Mouse (Mus musculus) left cerebral cortex, adult 18-20 months (tissue): ENCODE measurements at regions not wholly inside any gene's neighbourhood (a gene's known extent, or its start where the extent isn't known, plus 50 kb on each side); places are given as distances from the start of the nearest gene placed in this dataset.
"Not testable (repeated sequence)": the region's sequence is repeated elsewhere in the genome, so short reads cannot be mapped to it uniquely, and the experiment has no call there.

ENCODE experiments used
- DNase-seq, 2 experiments: peaks; one replicate each; pipeline ENCODE4 v3.0.0; 2021 to 2022; ENCODE audit warnings: low spot score in 2 of 2, mixed read lengths in 1 of 2

DNA sequence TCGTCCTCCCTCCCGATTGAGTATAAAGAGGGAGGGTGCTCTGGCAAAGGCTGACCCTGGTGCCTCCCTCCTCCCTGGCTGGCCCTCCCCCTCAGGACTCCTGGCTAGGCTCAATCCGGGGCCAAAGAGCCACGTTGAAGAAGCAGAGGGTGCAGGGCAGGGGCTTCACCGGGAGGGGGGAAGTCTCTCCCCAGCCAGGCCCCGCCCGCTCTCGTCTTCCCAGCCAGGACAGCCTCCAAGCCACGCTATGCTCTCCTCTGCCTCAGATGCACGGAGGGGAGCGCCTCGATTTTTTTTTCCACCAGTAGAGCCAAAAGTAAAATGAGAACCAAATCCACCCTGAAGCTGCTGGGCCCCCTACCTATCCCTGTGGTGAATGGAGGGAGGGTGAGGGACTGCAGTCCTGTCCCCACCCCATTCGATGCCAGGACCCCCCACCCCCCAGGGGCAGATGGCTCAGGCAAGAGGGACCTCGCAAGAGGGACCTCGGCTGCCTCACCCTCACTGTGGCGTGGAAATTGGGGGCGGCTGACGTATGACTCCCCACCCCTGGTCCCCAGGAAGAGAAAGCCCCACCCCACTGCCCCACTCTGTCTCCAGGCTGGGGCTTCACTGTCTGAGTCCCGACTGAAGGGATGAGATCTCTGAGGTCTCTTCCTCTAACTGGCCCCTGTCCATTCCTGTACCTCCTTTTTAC is 53.2 kb upstream of the Col1a1 start:
- no peak for DNase-seq

DNA sequence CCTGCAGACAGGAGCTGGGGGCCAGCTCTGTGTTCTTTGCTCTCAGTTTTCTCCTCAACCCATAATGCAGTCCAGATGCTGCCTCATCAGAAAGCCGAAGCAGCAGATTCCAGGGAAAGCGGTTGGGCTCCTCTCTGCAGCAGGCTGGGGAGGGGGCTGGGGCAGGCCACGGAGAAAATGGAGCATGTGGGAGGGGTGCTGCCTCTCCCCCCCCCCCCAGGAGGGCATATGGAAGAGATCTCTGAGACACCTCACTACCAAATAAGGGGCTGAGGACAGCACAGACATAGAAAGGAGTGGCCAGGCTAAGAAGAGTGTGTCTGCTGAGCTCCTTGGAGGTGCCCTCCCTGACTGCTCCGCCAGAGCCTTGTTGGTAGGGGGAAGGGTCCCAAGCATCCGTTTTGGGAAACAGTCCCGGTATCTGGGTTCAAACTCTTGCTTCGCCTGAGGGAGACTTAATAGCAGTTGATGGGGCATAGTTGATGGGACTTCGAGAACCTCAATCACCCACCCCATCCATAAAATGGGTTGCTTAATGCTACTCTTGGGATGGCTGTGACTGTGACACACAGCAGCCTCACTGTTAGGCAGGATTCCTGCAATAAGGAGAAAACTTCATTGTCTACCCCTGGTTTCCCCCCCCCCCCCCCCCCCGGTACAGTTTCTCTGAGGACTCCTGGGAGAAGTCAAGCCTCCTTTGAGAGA is 53.9 kb upstream of the Col1a1 start:
- no peak for DNase-seq

DNA sequence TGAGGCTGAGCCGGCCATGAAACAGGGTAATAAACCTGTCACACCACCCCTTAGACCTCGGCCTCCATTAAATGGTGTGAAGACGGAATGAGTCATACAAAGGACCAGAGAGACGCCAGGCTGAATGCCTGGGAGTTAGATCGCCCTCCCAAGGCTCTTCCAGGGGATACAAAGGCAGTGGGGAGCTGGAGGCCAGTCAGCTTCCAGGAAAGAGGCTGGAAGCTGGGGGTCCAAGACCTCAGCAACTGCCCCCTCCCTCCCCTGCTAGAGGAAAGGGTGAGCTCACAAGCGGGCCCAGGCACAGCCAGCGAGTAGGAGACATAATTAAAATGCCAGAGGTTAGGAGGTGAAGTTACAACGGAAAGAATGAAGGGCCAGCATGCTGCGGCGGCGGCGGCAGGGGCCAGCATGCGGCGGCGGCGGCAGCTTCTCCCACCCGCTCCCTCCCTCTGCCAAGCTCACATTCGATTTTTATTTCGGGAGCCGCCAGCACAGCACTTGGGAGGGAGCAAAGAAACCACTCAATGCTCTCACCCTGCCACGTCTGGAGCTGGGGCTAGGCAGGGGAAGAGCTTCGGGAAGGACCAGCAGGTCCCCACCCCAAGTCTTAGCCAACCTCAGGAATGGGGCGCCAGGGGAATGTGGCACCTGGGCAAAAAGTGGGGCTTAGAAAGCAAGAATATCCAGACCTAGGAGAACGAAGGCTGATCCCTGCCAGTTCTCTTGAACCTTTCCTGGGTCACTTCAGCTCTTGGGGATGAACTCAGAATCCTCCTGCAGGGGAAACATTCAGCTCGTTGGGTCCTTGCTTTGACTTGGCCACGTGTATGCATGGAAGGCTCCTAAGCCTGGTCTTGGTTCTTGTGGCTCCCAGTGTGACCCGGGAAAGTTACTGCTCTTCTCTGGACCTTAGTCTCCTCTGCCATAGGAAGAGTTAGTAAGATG is 54.9 kb upstream of the Col1a1 start:
- DNase-seq, result no peak

DNA sequence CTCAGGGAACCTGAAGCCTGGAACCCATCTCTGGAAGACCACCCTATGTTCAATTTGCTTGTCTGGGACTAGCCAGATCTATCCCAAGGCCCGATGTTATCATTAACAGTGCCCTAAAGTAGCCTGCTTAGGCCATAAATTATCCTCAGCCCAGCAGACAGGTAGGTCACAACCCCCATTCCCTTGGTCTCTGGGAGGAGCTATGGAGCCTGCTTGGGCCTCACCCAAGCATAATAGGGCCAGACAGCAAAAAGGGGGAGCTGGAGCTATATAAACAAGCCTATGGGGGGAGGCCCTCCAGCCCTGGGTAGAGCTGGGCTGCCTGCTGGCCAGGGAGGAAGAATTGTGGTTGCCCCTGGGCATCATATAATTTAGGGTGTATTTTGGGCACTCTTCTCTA is 59.3 kb upstream of the Col1a1 start:
- DNase-seq, result no peak

DNA sequence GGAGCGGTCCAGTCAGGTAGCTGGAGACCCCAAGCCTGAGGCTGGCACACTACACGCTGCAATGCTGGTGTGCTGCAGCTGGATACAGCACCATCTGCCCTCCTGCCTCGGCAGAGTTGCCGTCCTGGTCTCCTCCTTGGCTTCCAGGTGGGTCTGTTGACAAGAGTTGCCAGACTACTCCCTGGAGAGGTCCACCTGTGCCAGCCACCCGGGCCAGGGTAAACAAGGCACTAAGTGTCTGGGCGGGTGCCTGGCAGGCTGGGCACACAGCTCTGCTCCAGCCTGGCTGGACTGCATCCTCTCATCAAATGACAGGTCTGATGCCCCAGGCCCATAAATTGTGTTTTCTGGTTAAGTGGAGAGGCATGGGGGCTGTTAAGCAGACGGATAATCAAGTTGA is 61.0 kb upstream of the Col1a1 start:
- DNase-seq, result no peak

DNA sequence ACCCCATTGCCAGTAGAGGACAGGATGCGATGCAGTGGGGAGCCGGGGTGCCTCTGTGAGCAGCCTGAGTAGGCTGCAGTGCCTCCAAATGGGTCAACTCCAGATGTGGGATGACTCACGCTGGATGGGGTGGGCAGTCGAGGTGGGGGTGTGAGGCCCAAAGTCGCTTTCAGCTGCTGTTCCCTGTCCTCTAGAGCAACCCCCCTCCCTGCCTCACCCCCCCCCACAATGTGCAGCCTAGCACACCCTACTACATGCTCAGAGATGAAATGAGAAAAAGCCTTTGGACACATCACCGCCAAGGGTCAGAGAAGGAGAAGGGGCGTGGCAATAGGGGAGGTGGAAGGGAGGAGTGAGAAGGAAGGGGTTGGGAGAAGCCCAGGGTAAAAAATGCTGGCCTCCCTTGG is 61.9 kb upstream of the Col1a1 start:
- no peak for DNase-seq

DNA sequence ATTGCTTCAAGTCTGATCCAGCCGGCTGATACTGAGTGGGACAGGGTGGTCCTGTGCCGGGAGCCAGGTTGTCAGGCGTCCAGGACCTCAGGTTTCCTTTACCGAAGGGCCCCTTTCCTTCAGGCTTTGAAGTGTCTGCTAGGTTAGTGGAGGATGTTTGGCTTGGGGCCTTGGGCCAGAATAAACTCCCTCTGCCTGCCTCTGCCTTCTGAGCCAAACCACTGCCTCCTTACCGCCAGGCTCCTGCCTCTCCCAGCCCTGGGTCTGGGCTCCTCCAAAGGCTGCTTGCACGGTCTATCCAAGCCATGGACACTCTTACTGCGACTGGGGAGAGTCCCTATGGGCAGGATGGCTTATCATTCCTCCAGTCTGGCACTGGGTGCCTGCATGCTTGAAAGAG is 62.3 kb upstream of the Col1a1 start:
- no peak for DNase-seq

DNA sequence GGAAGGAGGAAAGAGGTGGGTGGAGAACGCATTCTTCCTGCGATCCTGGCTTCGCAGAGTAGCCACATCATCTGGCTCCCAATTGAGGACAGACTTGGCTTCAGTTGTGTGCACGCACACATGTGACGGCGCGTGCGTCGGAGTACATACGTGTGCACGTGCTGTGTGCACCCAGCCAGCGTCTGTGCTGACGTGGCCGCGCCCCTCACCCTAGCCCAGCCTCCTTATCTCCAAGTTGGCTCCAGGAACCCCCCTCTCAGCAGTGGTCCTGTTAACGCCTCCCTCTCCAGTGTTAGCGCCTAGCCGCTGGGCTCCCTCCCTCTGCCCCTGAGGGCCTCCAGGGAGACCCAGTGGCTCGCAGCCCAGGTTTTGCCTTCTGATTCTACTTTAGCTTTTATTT is 63.1 kb upstream of the Col1a1 start:
- peak; percentile 30 for DNase-seq

DNA sequence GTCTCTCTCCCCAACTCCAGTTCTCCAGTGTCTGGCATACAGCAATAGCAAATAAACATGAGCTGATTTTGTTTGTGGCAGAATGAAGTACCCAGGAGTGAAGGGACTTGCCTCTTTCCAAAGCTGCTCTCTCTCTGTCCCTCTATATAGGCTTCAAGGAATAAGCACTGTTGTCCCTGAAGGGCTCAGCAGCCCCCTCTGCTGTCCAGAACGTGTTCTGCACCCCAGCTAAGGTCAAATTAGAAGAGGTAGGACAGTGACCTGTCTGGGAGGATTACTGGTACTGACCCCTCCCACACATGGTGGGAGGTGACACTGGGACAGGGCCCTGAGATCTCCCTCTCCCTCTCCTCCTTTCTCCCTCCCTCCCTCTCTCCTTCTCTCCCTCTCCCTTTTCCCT is 65.7 kb upstream of the Col1a1 start:
- peak; percentile 36 to 60 for DNase-seq

DNA sequence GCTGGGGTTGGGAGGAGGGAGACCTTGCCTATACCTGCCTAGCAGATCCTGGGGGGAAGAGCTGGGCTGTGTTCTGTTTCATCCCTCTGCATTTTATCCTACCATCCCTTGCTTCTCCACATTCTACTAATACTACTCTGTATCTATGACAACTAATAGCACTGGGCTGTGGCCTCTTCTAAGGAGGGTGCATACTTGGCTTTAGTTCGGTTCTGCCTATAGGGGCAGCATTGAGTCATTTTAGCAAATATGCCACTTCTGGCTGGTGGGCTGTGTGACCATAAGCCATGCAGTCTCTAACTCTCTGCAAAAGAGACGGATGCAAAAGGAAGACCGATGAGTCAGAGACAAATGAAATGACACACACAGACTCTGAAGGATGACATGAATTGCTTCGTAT is 66.2 kb upstream of the Col1a1 start:
- not testable (repeated sequence) for DNase-seq

DNA sequence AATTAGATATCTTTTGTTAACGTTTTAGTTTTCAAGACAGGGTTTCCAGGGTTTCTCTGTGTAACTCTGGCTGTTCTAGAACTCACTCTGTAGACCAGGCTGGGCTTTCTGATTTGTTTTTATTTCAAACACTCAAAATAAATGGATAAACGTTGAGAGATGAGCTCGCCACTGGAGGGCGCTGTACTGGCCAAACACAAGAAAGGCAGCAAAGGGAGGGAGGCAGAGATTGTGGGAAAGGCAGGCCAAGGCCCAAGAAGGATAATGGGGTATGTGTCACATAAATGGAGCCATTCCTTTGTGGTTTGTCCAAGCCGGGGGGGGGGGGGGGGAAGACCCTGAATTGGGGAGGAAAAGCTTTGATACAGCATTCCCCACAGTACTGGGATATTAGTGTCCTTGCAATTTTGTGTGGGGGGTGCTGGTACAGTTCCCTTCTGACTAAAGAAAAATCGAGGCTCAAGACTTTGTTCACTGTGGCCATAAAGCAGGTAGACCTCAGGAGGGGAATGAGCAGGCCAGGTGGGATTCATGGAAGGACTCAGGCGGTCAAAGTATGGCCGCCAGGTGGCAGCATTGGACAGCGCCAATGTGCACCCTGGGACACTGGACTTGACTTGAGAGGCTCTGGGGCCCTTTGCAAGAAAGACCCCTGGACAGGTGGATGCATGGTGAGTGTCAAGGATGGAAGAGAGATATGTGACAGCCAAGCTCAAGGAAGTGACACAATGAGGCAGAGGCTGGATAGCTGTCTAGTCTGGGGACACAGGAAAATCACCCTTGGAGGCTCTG is 69.7 kb upstream of the Col1a1 start:
- DNase-seq, result peak; percentile 63 to 79

DNA sequence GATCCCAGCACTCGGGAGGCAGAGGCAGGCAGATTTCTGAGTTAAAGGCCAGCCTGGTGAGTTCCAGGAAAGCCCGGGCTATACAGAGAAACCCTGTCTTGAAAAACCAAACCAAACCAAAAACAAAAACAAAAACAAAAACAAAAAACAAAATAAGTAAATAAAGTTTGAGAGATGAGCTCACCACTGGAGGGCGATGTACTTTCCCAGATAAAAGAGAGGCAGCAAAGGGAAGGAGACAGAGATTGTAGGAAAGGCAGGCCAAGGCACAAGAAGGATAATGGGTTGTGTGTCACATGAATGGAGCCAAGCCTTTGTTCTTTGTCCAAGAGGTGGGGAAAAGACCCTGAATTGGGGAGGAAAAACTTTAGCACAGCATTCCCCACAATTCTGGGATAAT is 67.6 kb upstream of the Tmem92 start:
- DNase-seq, result no peak

DNA sequence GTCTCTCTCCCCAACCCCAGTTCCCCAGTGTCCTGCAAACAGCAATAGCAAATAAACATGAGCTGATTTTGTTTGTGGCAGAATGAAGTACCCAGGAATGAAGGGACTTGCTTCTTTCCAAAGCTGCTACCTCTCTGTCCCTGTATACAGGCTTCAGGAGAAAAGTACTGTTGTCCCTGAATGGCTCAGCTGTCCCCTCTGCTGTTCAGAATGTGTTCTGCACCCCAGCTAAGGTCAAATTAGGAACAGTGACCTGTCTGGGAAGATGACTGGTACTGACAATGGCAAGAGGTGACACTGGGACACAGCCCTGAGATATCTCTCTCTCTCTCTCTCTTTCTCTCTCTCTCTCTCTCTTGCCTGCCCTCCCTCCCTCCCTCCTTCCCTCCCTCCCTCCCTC is 56.6 kb upstream of the Tmem92 start:
- no peak for DNase-seq

DNA sequence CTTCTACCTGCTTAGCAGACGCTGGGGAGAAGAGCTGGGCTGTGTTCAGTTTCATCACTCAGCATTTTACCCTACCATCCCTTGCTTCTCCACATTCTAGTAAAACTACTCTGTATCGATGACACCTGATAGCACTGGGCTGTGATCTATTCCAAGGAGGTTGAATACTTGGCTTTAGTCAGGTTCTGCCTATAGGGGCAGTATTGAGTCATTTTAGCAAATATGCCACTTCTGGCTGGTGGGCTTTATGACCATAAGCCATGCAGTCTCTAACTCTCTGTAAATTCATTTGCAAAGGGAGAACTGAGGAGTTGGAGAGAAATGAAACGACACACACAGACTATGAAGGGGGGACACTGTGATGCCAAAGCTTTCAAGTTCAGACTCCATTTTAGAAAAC is 55.6 kb upstream of the Tmem92 start:
- DNase-seq, result no peak

DNA sequence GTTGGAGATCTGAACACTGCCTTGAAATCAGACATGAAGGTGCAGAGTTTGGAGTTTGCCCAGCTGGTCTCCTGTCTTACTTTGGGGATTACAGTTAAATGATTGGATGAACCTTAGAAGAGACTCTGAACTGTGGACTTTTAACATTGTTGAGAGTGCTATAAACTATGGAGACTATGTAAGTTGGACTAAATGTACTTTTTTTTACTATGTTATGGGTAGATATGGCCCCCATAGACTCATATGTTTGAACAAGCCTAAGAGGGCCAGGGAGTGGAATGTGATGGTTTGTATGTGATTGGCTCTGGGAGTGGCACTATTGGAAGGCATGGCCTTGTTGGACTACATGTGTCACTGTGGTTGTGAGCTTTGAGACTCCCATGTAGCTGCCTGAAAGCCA is 53.8 kb upstream of the Tmem92 start:
- DNase-seq, result no peak

DNA sequence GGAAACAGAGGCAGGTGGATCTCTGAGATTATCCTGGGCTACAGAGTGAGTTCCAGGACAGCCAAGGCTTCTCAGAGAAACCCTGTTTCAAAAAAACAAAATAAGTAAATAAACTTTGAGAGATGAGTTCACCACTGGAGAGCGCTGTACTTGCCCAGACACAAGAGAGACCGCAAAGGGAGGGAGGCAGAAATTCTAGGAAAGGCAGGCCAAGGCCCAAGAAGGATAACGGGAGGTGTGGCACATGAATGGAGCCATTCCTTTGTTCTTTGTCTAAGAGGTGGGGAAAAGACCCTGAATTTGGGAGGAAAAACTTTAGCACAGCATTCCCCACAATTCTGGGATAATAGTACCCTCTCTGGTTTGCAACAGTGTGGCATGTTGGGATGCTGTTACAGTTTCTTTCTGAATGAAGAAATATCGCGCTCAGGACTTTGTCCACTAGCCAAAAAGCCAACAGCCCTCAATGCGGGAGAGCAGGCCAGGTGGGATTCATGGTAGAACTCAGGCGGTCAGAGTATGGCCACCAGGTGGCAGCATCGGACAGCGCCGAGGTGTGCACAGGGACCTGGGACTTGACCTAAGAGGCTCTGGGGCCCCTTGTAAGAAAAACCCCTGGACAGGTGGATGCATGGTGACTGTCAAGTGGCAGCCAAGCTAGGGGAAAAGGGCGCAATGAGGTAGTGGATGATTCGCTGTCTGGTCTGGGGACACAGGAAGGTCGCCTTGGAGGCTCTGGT is 49.9 kb upstream of the Tmem92 start:
- DNase-seq, result peak; percentile 25 to 69
